Mouse (Mus musculus) small intestine, adult 2 months (tissue): ENCODE data around the gene Rabgap1l.

ENCODE experiments used
- CTCF ChIP-seq: fragments of 200-500 bp; IDR thresholded peaks from 2 replicates; pipeline ENCODE4 v1.5.1; 2012; ENCODE audit warnings: low read depth, mild to moderate bottlenecking, control low read depth, inconsistent platforms, low read length, moderate library complexity, mixed read lengths; ENCODE audit not compliant: insufficient replicate concordance, insufficient read length; ENCODE audit errors: extremely low read depth
- POLR2A ChIP-seq: fragments of 200-500 bp; IDR thresholded peaks from 2 replicates; pipeline ENCODE4 v1.6.1; 2012; ENCODE audit warnings: low read depth, mild to moderate bottlenecking, control low read depth, inconsistent platforms, low read length, moderate library complexity

- TF ChIP-seq CTCF (no peak), POLR2A (no peak)
Measured at GRCm38 (mm10) chr1:160275248-160275647, 517.8 kb downstream of the Rabgap1l start.
